Mouse (Mus musculus) neural tube, embryonic 14.5 days (tissue): ENCODE data around the gene Armc8. TPM values are rescaled to one million over a fixed set of nuclear protein-coding genes. Genes with fewer than 3 reads are reported as not detected.

Experiments
- ATAC-seq: fragments of 200-750 bp; cut with Nextera tagmentation; 2 replicates; pipeline ENCODE4 v1.8.0; 2017; ENCODE audit warnings: low read depth, mild to moderate bottlenecking, moderate TSS enrichment, moderate library complexity
- H3K27ac ChIP-seq: fragments of 300-500 bp; sonication (generic); 2 replicates; pipeline ENCODE4 v1.5.1; 2014; ENCODE audit warnings: low read depth, mild to moderate bottlenecking, control low read depth, low read length, moderate library complexity, mixed read lengths
- H3K27me3 ChIP-seq: fragments of 300-500 bp; sonication (generic); 2 replicates; pipeline ENCODE4 v1.6.1; 2014; ENCODE audit warnings: low read length; ENCODE audit not compliant: control insufficient read depth, insufficient read depth
- H3K36me3 ChIP-seq: fragments of 300-500 bp; sonication (generic); 2 replicates; pipeline ENCODE4 v1.6.1; 2014; ENCODE audit warnings: low read length, mixed read lengths; ENCODE audit not compliant: control insufficient read depth, insufficient read depth
- H3K4me1 ChIP-seq: fragments of 300-500 bp; sonication (generic); 2 replicates; pipeline ENCODE4 v1.6.1; 2014; ENCODE audit warnings: low read length; ENCODE audit not compliant: control insufficient read depth, insufficient read depth
- H3K4me2 ChIP-seq: fragments of 300-500 bp; sonication (generic); 2 replicates; pipeline ENCODE4 v1.6.1; 2014; ENCODE audit warnings: mild to moderate bottlenecking, low read depth, low read length, control low read depth
- H3K4me3 ChIP-seq: fragments of 300-500 bp; sonication (generic); 2 replicates; pipeline ENCODE4 v1.5.1; 2014; ENCODE audit warnings: low read depth, low read length, control low read depth, mixed read lengths
- H3K9ac ChIP-seq: fragments of 300-500 bp; sonication (generic); replicated peaks from 2 replicates; pipeline ENCODE4 v1.6.1; 2014; ENCODE audit warnings: low read depth, mild to moderate bottlenecking, control low read depth, low read length, mixed read lengths
- H3K9me3 ChIP-seq: fragments of 300-500 bp; sonication (generic); 2 replicates; pipeline ENCODE4 v1.6.1; 2016; ENCODE audit warnings: low read length; ENCODE audit not compliant: control insufficient read depth
- WGBS: fragments of 180-500 bp; shearing (Covaris S2); extraction: QIAGEN DNeasy Blood & Tissue Kit; methylation state at CpG from one replicate; pipeline ENCODE4 v1.1.7; 2014; 5-methylcytosine and 5-hydroxymethylcytosine counted together
- polyA plus RNA-seq: library from polyadenylated mRNA; unstranded; fragments of >200 nt; fragmentation: Nextera tagmentation; extraction: Ambion mirVana; gene quantifications from 2 replicates; pipeline ENCODE4 v1.2.1, GENCODE M21; 2014

Gene Armc8
- polyA plus RNA-seq, 1 experiment from 2014 or later: 88.8 TPM

GRCm38 (mm10) chr9:99468572-99468971 lies 100.1 kb downstream of the Armc8 start:
- Histone ChIP-seq H3K27me3 (no peaks in the 10 kb centered on the region), H3K27ac (no peak overlapping the region), H3K9ac (no peak overlapping the region), H3K4me2 (no peak overlapping the region), H3K4me1 (no peaks in the 10 kb centered on the region), H3K9me3 (no peaks in the 10 kb centered on the region), H3K4me3 (no peak overlapping the region), H3K36me3 (no peaks in the 10 kb centered on the region)
- no peak for ATAC-seq
- 67% methylated on average over 9 of the region's 9 CpGs for WGBS

- no peak for ATAC-seq
- no peak overlapping the region for H3K27ac ChIP-seq
- H3K9ac ChIP-seq: no peak overlapping the region
- no peaks in the 10 kb centered on the region for H3K27me3 ChIP-seq
- 84% methylated on average over 6 of the region's 6 CpGs for WGBS
- H3K4me1 ChIP-seq: no peaks in the 10 kb centered on the region
- H3K4me2 ChIP-seq: no peak overlapping the region
- H3K36me3 ChIP-seq: no peaks in the 10 kb centered on the region
- no peaks in the 10 kb centered on the region for H3K9me3 ChIP-seq
- H3K4me3 ChIP-seq: no peak overlapping the region
These were observed 103.8 kb downstream of the Armc8 start for GRCm38 (mm10) chr9:99464876-99465275.

GRCm38 (mm10) chr9:99459730-99460129 lies 109.0 kb downstream of the Armc8 start:
- H3K9ac ChIP-seq: no peak overlapping the region

DNA sequence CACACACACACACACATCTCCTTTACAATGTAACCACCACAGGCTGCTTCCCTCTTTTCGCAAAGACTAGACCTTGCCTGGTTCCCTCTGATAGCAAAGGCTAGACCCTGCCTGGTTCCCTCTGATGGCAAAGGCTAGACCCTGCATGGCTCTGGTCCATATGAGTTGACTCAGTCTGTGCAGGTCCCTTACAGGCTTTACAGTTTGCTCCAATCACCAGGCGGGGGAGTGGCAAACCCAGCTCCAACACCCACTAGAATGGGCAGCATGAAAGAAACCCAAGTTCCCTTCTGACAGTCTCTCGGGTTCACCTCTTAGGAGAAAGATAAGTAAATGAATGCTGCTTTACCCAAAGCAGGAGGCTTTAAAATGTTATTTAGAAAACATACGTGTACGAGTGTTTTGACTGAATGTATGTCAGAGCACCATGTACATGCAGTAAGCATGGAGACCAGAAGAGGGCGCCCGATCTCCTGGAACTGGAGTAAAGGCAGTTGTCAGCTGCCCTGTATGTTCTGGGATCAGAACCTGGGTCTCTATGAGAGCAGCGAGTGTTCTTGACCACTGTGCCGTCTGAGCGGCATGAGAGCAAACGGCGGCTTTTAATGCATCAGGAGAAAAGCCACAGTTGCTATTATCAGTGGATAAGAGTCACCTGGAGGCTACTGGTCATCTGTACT lies 110.0 kb downstream of the Armc8 start:
- H3K9me3 ChIP-seq: no peaks in the 10 kb centered on the region
- H3K9ac ChIP-seq: no peak overlapping the region
- no peak overlapping the region for H3K4me2 ChIP-seq
- H3K27me3 ChIP-seq: no peaks in the 10 kb centered on the region
- no peaks in the 10 kb centered on the region for H3K4me1 ChIP-seq
- H3K36me3 ChIP-seq: no peaks in the 10 kb centered on the region
- 47% methylated on average over 12 of the region's 12 CpGs for WGBS
- H3K27ac ChIP-seq: no peak overlapping the region
- ATAC-seq: no peak
- H3K4me3 ChIP-seq: no peak overlapping the region

More at GRCm38 (mm10) chr9:99459730-99460129, 109.0 kb downstream of the Armc8 start:
- Histone ChIP-seq H3K27ac (no peak overlapping the region), H3K9me3 (no peaks in the 10 kb centered on the region), H3K36me3 (no peaks in the 10 kb centered on the region), H3K27me3 (no peaks in the 10 kb centered on the region), H3K4me1 (no peaks in the 10 kb centered on the region), H3K4me3 (no peak overlapping the region), H3K4me2 (no peak overlapping the region)
- no peak for ATAC-seq
- 94% methylated on average over 4 of the region's 4 CpGs for WGBS

- WGBS: 77% methylated on average over 4 of the region's 4 CpGs
- Histone ChIP-seq H3K27ac (no peak overlapping the region), H3K4me1 (no peaks in the 10 kb centered on the region), H3K27me3 (no peaks in the 10 kb centered on the region), H3K4me2 (no peak overlapping the region), H3K36me3 (no peaks in the 10 kb centered on the region), H3K9me3 (no peaks in the 10 kb centered on the region), H3K4me3 (no peak overlapping the region), H3K9ac (no peak overlapping the region)
- ATAC-seq: no peak
These were observed 114.5 kb downstream of the Armc8 start for GRCm38 (mm10) chr9:99454211-99454610.

DNA sequence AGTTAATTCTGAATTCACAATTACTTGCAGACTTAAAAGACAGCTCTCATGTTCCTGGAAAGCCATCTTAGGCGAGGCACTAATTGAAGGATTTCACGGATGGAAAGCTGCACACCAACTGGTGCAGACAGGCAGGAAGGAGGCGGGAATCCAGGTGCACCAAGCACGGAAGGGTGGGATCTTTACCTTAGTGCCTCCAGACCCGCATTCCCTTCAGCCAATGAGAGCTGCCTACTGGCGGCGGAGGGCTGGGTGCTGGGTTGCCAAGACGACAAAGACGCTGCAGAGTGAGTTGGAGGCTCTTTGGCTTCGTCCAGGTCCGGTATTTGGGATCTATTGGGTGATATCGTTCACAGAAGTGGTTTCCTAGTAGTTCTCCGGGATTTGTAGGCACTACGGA lies 117.5 kb downstream of the Armc8 start, which contains the start of gene Nme9:
Nme9 (plus strand) TSS at position 315 of the 400 bp plus-strand sequence.
- Histone ChIP-seq H3K27me3 (no peaks in the 10 kb centered on the region), H3K36me3 (no peaks in the 10 kb centered on the region), H3K4me3 (no peak within 1 kb of the TSS), H3K9ac (no peak within 1 kb of the TSS), H3K4me2 (no peak within 1 kb of the TSS), H3K4me1 (no peaks in the 10 kb centered on the region), H3K27ac (no peak within 1 kb of the TSS), H3K9me3 (no peaks in the 10 kb centered on the region)
- no peak for ATAC-seq
- WGBS: 13% methylated on average over 14 of the region's 14 CpGs

GRCm38 (mm10) chr9:99449886-99450647 lies 118.6 kb downstream of the Armc8 start:
- WGBS: 49% methylated on average over 9 of the region's 9 CpGs
- no peaks in the 10 kb centered on the region for H3K9me3 ChIP-seq
- no peak overlapping the region for H3K9ac ChIP-seq
- H3K4me3 ChIP-seq: no peak overlapping the region
- H3K27me3 ChIP-seq: no peaks in the 10 kb centered on the region
- H3K4me1 ChIP-seq: no peaks in the 10 kb centered on the region; the same call in 1 of the 2 replicates
- H3K27ac ChIP-seq: no peak overlapping the region
- no peak overlapping the region for H3K4me2 ChIP-seq
- ATAC-seq: no peak
- H3K36me3 ChIP-seq: no peaks in the 10 kb centered on the region

DNA sequence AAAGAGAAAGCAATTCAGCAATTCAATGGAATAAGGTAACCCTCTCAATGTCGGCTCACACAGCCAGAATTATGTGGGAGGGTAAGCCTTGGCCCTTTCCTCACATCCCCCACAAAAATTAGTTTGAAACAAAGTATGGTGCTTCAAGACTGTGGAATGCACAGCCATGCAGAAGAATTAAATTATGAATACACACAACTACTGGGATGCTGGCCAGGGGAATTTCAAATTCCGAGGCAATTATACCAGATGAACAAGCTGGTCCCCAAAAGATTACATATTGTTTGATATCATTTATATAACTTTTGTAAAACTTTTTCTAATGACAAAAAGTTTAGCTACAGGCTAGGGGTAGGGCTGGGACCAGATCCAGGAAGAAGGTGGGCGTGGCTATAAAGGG lies 121.4 kb downstream of the Armc8 start:
- H3K36me3 ChIP-seq: no peaks in the 10 kb centered on the region
- no peaks in the 10 kb centered on the region; the same call in 1 of the 2 replicates for H3K4me1 ChIP-seq
- no peak for ATAC-seq
- H3K27ac ChIP-seq: no peak overlapping the region
- no peak overlapping the region for H3K4me3 ChIP-seq
- no peaks in the 10 kb centered on the region for H3K27me3 ChIP-seq
- WGBS: 87% methylated on average over 3 of the region's 3 CpGs
- H3K4me2 ChIP-seq: no peak overlapping the region
- no peaks in the 10 kb centered on the region for H3K9me3 ChIP-seq
- H3K9ac ChIP-seq: no peak overlapping the region

- Histone ChIP-seq H3K4me1 (no peaks in the 10 kb centered on the region; the same call in 1 of the 2 replicates), H3K9me3 (no peaks in the 10 kb centered on the region), H3K27ac (no peak overlapping the region), H3K27me3 (no peaks in the 10 kb centered on the region), H3K36me3 (no peaks in the 10 kb centered on the region), H3K4me2 (no peak overlapping the region), H3K4me3 (no peak overlapping the region), H3K9ac (no peak overlapping the region)
- no peak for ATAC-seq
These were observed 122.4 kb downstream of the Armc8 start for GRCm38 (mm10) chr9:99446259-99446658.
